Mouse (Mus musculus): ENCODE measurements around the gene Dpp6.

- TF ChIP-seq POLR2A (IDR thresholded peaks at IDR 0.05; ENCODE audit: borderline replicate concordance, control insufficient read depth, low read depth, low read length) (no peak), CTCF (IDR thresholded peaks at IDR 0.05; ENCODE audit: control insufficient read depth, insufficient read depth, low read length) (no peak)
These were observed 386.1 kb downstream of the Dpp6 start for GRCm38 (mm10) chr5:27203131-27203530.

All from bone marrow, adult 2 months (tissue).